Mouse (Mus musculus) limb, embryonic 14.5 days (tissue): Measurements from ENCODE around the gene Shroom3. TPM values are rescaled to one million over a fixed set of nuclear protein-coding genes. Genes with fewer than 3 reads are reported as not detected.
A peak's percentile ranks its signal among the peaks of the same experiment; 100 is the strongest.

ENCODE experiments used
- ATAC-seq: fragments of 200-750 bp; cut with Nextera tagmentation; 2 replicates; pipeline ENCODE4 v1.8.0; 2017; ENCODE audit warnings: low read depth, moderate number of reproducible peaks, moderate TSS enrichment; ENCODE audit not compliant: low FRiP score
- DNase-seq: peaks from one replicate; pipeline ENCODE4 v3.0.0-alpha.2; 2015; ENCODE audit warnings: low spot score
- H3K27ac ChIP-seq: fragments of 300-500 bp; sonication (generic); replicated peaks from 2 replicates; pipeline ENCODE4 v1.5.1; 2014; ENCODE audit warnings: low read depth, mild to moderate bottlenecking, low read length, moderate library complexity, mixed read lengths
- H3K27me3 ChIP-seq: fragments of 300-500 bp; sonication (generic); 2 replicates; pipeline ENCODE4 v1.6.1; 2014; ENCODE audit warnings: low read length, mixed read lengths; ENCODE audit not compliant: control insufficient read depth, insufficient read depth
- H3K36me3 ChIP-seq: fragments of 300-500 bp; sonication (generic); 2 replicates; pipeline ENCODE4 v1.6.1; 2014; ENCODE audit warnings: mild to moderate bottlenecking, low read length, moderate library complexity, mixed read lengths; ENCODE audit not compliant: control insufficient read depth, insufficient read depth
- H3K4me1 ChIP-seq: fragments of 300-500 bp; sonication (generic); 2 replicates; pipeline ENCODE4 v1.6.1; 2014; ENCODE audit warnings: antibody characterized with exemption, low read length, mixed read lengths; ENCODE audit not compliant: control insufficient read depth, insufficient read depth
- H3K4me2 ChIP-seq: fragments of 300-500 bp; sonication (generic); replicated peaks from 2 replicates; pipeline ENCODE4 v1.6.1; 2014; ENCODE audit warnings: low read depth, mild to moderate bottlenecking, low read length, moderate library complexity; ENCODE audit not compliant: severe bottlenecking
- H3K4me3 ChIP-seq: fragments of 300-500 bp; sonication (generic); replicated peaks from 2 replicates; pipeline ENCODE4 v1.5.1; 2014; ENCODE audit warnings: low read length
- H3K9ac ChIP-seq: fragments of 300-500 bp; sonication (generic); 2 replicates; pipeline ENCODE4 v1.6.1; 2014; ENCODE audit warnings: mild to moderate bottlenecking, low read depth, low read length, moderate library complexity; ENCODE audit not compliant: severe bottlenecking
- H3K9me3 ChIP-seq: fragments of 300-500 bp; sonication (generic); 2 replicates; pipeline ENCODE4 v1.6.1; 2016; ENCODE audit warnings: low read length; ENCODE audit not compliant: control insufficient read depth
- POLR2A ChIP-seq: fragments of 200-500 bp; IDR thresholded peaks from 2 replicates; pipeline ENCODE4 v1.8.0; 2012; ENCODE audit warnings: inconsistent platforms, mild to moderate bottlenecking, moderate library complexity, borderline replicate concordance; ENCODE audit not compliant: insufficient read depth, insufficient read length; ENCODE audit errors: extremely low read depth
- WGBS: fragments of 180-500 bp; shearing (Covaris S2); extraction: QIAGEN DNeasy Blood & Tissue Kit; methylation state at CpG from one replicate; pipeline ENCODE4 v1.1.7; 2014; 5-methylcytosine and 5-hydroxymethylcytosine counted together
- polyA plus RNA-seq, 2 experiments: library from polyadenylated mRNA; depleted of rRNA in 1 of 2; stranded (reverse) in 1 of 2; unstranded in 1 of 2; fragments of >200 nt; fragmentation: Nextera tagmentation in 1 of 2; extraction: Ambion mirVana in 1 of 2; gene quantifications; 2 replicates each; pipeline versions ENCODE4 v1.2.1 to v1.2.3; 2012 to 2014

Shroom3 gene
- polyA plus RNA-seq, 2 experiments: 3.5 to 8.1 TPM

- WGBS: 53% methylated on average over 3 of the region's 3 CpGs
- Histone ChIP-seq H3K9me3 (no peaks in the 10 kb centered on the region), H3K4me2 (no peak overlapping the region), H3K4me3 (no peak overlapping the region), H3K27ac (no peak overlapping the region), H3K36me3 (no peaks in the 10 kb centered on the region), H3K9ac (no peak overlapping the region), H3K27me3 (no peaks in the 10 kb centered on the region), H3K4me1 (no peaks in the 10 kb centered on the region)
- TF ChIP-seq POLR2A: no peak
- ATAC-seq (no peak), DNase-seq (no peak)
Measured at GRCm38 (mm10) chr5:92741802-92742201, 58.6 kb downstream of the Shroom3 start.

DNA sequence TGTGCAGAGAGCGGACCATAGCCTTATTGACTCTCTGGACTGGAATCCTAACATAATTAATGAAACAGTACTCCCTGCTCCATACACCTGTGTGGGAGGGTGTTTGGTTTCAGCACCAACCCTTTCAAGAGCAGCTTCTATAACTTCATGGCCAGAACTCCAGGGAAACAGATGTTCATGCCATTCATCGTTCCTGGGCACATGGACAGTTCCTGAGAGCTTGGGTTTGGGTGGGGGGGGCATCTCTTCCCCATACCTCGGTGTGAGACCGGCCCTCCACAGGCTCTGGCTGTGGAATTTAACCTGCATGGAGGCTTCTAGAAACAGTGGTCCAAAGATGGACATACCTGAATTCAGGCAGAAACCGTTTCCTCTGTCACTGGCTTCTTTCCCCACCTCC, 59.5 kb downstream of the Shroom3 start:
- Histone ChIP-seq H3K36me3 (no peaks in the 10 kb centered on the region), H3K4me2 (no peak overlapping the region), H3K27me3 (no peaks in the 10 kb centered on the region), H3K27ac (no peak overlapping the region), H3K9ac (no peak overlapping the region), H3K4me1 (no peaks in the 10 kb centered on the region), H3K4me3 (no peak overlapping the region), H3K9me3 (no peaks in the 10 kb centered on the region)
- ATAC-seq (peak; percentile 15; the same call in 1 of the 2 replicates), DNase-seq (no peak)
- WGBS: 61% methylated on average over 5 of the region's 5 CpGs
- no peak for TF ChIP-seq POLR2A

DNA sequence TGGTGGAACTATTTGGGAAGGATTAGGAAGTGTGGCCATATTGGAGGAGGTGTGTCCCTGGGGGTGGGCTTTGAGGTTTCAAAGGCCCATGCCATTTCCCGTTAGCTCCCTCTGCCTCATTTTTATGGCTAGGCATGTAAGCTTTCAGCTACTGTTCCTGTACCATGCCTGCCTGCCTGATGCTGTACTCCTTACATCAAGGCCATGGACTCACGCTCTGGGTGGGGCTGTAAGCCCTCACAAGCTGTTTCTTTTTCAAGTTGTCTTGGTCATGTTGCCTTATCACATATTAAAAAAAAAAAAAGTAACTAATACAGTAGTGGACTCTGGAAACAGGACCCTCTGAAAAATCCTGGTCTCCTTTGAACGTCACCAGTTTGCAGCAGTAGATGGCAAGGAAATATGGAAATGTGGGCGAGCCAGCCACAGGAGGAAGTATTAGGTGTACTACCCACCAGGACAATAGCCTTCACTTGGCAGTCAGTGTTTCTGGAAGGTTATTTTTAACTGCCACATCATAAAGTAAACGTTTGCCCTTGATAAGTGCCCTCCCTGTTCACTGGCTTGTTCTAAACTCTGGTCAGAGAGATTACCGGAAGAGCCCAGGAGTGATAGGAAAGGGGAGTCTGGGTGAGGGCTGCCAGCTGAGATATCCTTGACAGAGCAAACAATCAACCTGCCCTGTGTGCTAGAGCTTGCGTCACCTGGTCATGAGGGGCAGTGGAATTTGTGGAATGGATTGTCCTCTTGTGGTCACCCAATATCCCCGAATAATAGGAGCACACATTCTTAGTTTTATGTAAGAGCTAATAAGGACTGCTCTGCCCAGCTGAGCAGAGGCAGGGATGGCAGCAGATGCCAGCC, 62.4 kb downstream of the Shroom3 start:
- no peak for TF ChIP-seq POLR2A
- no peak overlapping the region for H3K4me3 ChIP-seq
- no peaks in the 10 kb centered on the region for H3K9me3 ChIP-seq
- H3K36me3 ChIP-seq: no peaks in the 10 kb centered on the region
- H3K4me2 ChIP-seq: no peak overlapping the region
- no peak for DNase-seq
- no peak for ATAC-seq
- H3K9ac ChIP-seq: no peak overlapping the region
- H3K27ac ChIP-seq: no peak overlapping the region
- 80% methylated on average over 8 of the region's 8 CpGs for WGBS
- no peaks in the 10 kb centered on the region for H3K4me1 ChIP-seq
- H3K27me3 ChIP-seq: no peaks in the 10 kb centered on the region

DNA sequence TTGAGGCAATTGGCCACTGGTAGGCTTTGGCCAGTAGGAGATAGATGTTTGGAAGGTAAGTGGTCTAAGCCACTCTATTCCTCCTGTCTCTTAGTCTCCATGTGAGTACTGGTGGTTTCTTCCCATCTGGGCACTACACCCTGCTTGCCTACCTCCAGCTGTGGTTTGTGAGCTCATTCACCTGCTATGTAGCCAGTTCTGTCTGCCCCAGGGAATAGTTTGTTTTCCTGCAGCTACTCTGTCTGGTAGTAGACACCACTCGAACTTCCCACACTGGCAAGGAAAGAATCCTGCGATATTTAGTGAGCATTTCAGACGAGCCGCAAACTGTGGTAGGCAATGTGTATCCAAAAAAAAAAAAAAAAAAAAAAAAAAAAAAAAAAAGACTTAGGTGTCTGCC, 68.3 kb downstream of the Shroom3 start:
- H3K4me3 ChIP-seq: no peak overlapping the region
- DNase-seq: no peak
- no peak for ATAC-seq
- no peak for TF ChIP-seq POLR2A
- H3K9ac ChIP-seq: no peak overlapping the region
- 0 out of 2 replicates have a peak, but pooled peaks cover 3% of the 10 kb centered on the region for H3K4me1 ChIP-seq
- H3K27me3 ChIP-seq: no peaks in the 10 kb centered on the region
- H3K9me3 ChIP-seq: no peaks in the 10 kb centered on the region
- H3K27ac ChIP-seq: no peak overlapping the region
- WGBS: 79% methylated on average over 4 of the region's 4 CpGs
- no peak overlapping the region for H3K4me2 ChIP-seq
- no peaks in the 10 kb centered on the region for H3K36me3 ChIP-seq

DNA sequence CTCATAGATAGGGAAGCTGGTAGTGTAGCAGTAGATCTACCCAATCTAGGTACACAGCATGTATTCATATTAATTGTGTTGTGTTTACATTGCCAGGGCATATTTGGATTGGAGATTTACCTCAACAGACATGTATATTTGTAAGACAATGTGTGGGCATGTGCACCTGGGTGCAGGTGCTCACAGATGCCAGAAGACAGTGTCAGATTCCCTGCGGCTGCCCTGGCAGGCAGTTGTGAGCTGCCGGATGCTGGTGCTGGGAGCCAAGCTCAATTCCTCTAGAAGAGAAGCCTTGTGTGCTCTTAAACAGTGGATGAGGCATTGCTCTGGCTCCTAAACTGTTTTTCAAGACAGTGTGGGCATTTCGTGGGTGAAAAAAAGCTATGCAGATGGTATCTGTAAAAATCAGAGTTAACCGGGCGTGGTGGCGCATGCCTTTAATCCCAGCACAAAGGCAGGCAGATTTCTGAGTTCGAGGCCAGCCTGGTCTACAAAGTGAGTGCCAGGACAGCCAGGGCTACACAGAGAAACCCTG, 72.1 kb downstream of the Shroom3 start:
- H3K4me3 ChIP-seq: no peak overlapping the region
- H3K27ac ChIP-seq: no peak overlapping the region
- H3K36me3 ChIP-seq: no peaks in the 10 kb centered on the region
- TF ChIP-seq POLR2A: no peak
- H3K9ac ChIP-seq: no peak overlapping the region
- ATAC-seq (no peak), DNase-seq (no peak)
- no peaks in the 10 kb centered on the region for H3K9me3 ChIP-seq
- 82% methylated on average over 7 of the region's 7 CpGs for WGBS
- H3K4me2 ChIP-seq: no peak overlapping the region
- no peaks in the 10 kb centered on the region for H3K27me3 ChIP-seq
- H3K4me1 ChIP-seq: 0 out of 2 replicates have a peak, but pooled peaks cover 3% of the 10 kb centered on the region
